Mouse (Mus musculus): ENCODE results near the gene Slc6a16.

GRCm38 (mm10) chr7:45231192-45231591 is 9.7 kb upstream of the Slc6a16 start:
- TF ChIP-seq CTCF (IDR thresholded peaks at IDR 0.05; ENCODE audit: low read depth, low read length) (no peak), POLR2A (IDR thresholded peaks at IDR 0.05; ENCODE audit: extremely low read depth, insufficient read depth, low read length) (no peak)

All from liver, adult 2 months (tissue).